In genomic region chr17:50753356-50754138, GRCm38 (mm10) we compare ENCODE assay signal across 9 mouse cellular contexts.
A peak's percentile ranks its signal among the peaks of the same experiment; 100 is the strongest.
DNase-seq lines count a peak whose midpoint lies in the region; ATAC-seq lines count a peak whose summit lies in the region.
"Had no signal": no experiment of that assay in that cellular context is flagged by ENCODE, and none has a peak within 500 bp of the region (broad histone marks: within the 10 kb centered on the region; RNA-seq: fewer than 3 reads in every experiment).

No protein-coding gene starts in this region.

- no peak overlapping the region for H3K9ac ChIP-seq in kidney, embryonic 14.5 days (ENCODE audit: low read depth, low read length)
- H3K9ac ChIP-seq in heart, embryonic 14.5 days (ENCODE audit: low read length), result 0 out of 2 replicates have a peak overlapping the region, but pooled peaks have one; percentile 11
- H3K9ac ChIP-seq: stomach, embryonic 15.5 days had no signal

- 77% methylated on average over 9 of the region's 9 CpGs for WGBS in kidney, embryonic 14.5 days
- 16% methylated on average over 9 of the region's 9 CpGs for WGBS in heart, embryonic 14.5 days

- no peaks in the 10 kb centered on the region for H3K27me3 ChIP-seq in kidney, embryonic 14.5 days (ENCODE audit: control insufficient read depth, insufficient read depth, low read length)
- H3K27me3 ChIP-seq in heart, embryonic 14.5 days (ENCODE audit: control insufficient read depth, insufficient read depth, low read length), result no peaks in the 10 kb centered on the region
- H3K27me3 ChIP-seq: stomach, embryonic 15.5 days had no signal

- H3K4me2 ChIP-seq in kidney, embryonic 14.5 days (replicated peaks; ENCODE audit: low read depth, low read length), result no peak overlapping the region
- peak overlapping the region; percentile 49 for H3K4me2 ChIP-seq in heart, embryonic 14.5 days (ENCODE audit: low read length)
- H3K4me2 ChIP-seq: stomach, embryonic 15.5 days had no signal

- peak; percentile 27 for DNase-seq in cerebellum, adult 9-10 months
- no peak for DNase-seq in cerebellum, postnatal 4 days (ENCODE audit: low spot score in 2 of 2)
- DNase-seq in kidney, adult 9 months, result peak; percentile 42
- peak; percentile 7 for DNase-seq in adipocyte (ENCODE audit: low spot score)
- no peak for DNase-seq in right cerebral cortex, postnatal 14 days

- H3K36me3 ChIP-seq in kidney, embryonic 14.5 days (ENCODE audit: control insufficient read depth, insufficient read depth, low read length), result peaks cover 2% of the 10 kb centered on the region; the same call in 1 of the 2 replicates
- H3K36me3 ChIP-seq in heart, embryonic 14.5 days (ENCODE audit: control insufficient read depth, insufficient read depth, low read length), result peaks cover 6% of the 10 kb centered on the region
- H3K36me3 ChIP-seq: stomach, embryonic 15.5 days had no signal

- no peaks in the 10 kb centered on the region for H3K4me1 ChIP-seq in kidney, embryonic 14.5 days (ENCODE audit: control insufficient read depth, insufficient read depth, low read length)
- peaks cover 11 to 14% of the 10 kb centered on the region in 2 experiments for H3K4me1 ChIP-seq in heart, embryonic 14.5 days (ENCODE audit: control insufficient read depth in 2 of 2, insufficient read depth in 2 of 2, low read length in 2 of 2)
- H3K4me1 ChIP-seq: stomach, embryonic 15.5 days had no signal

- no peaks in the 10 kb centered on the region for H3K9me3 ChIP-seq in kidney, embryonic 14.5 days (ENCODE audit: control insufficient read depth, low read length)
- no peaks in the 10 kb centered on the region for H3K9me3 ChIP-seq in heart, embryonic 14.5 days (ENCODE audit: control insufficient read depth, low read length)
- H3K9me3 ChIP-seq: stomach, embryonic 15.5 days had no signal

- no peak overlapping the region for H3K4me3 ChIP-seq in kidney, embryonic 14.5 days (ENCODE audit: low read length)
- no peak overlapping the region for H3K4me3 ChIP-seq in heart, embryonic 14.5 days (ENCODE audit: control insufficient read depth in 1 of 2, insufficient read depth in 1 of 2, low read depth in 1 of 2, low read length in 2 of 2)
- H3K4me3 ChIP-seq: stomach, embryonic 15.5 days had no signal

- ATAC-seq in kidney, embryonic 14.5 days (ENCODE audit: low FRiP score, low TSS enrichment), result no peak
- ATAC-seq in heart, embryonic 14.5 days (ENCODE audit: insufficient number of reproducible peaks, insufficient read depth, low FRiP score, low read depth), result peak; percentile 75; the same call in 1 of the 2 replicates
- ATAC-seq in CD4-positive, CD25-positive, alpha-beta regulatory T cell, adult 4 months, result no peak

- no peak overlapping the region for H3K27ac ChIP-seq in kidney, embryonic 14.5 days (ENCODE audit: low read depth, low read length)
- H3K27ac ChIP-seq in heart, embryonic 14.5 days (replicated peaks in 1 of 2; ENCODE audit: control insufficient read depth in 1 of 2, insufficient read depth in 1 of 2, low read depth in 2 of 2, low read length in 2 of 2), result peak overlapping the region; percentile 57 to 69
- H3K27ac ChIP-seq: stomach, embryonic 15.5 days had no signal

Comparison
In these comparisons a context has a peak if more than half of its experiments do, and no peak if none do; other contexts are left out.
1. DNase-seq: peak in cerebellum, adult 9-10 months (single experiment), kidney, adult 9 months (single experiment) and adipocyte (single experiment); none in cerebellum, postnatal 4 days (0 of 2) and right cerebral cortex, postnatal 14 days (single experiment).